Mouse (Mus musculus) embryonic fibroblast, embryonic 13.5 days (primary cell): ENCODE results near the gene Disp1.

Experiments used
- CTCF ChIP-seq: IDR thresholded peaks from 2 replicates; pipeline ENCODE4 v1.5.1; 2011; ENCODE audit warnings: mild to moderate bottlenecking, control low read depth, low read length, moderate library complexity, borderline replicate concordance; ENCODE audit not compliant: insufficient read depth
- POLR2A ChIP-seq: IDR thresholded peaks from 2 replicates; pipeline ENCODE4 v1.6.1; 2011; ENCODE audit warnings: low read depth, mild to moderate bottlenecking, control low read depth, low read length, moderate library complexity

DNA sequence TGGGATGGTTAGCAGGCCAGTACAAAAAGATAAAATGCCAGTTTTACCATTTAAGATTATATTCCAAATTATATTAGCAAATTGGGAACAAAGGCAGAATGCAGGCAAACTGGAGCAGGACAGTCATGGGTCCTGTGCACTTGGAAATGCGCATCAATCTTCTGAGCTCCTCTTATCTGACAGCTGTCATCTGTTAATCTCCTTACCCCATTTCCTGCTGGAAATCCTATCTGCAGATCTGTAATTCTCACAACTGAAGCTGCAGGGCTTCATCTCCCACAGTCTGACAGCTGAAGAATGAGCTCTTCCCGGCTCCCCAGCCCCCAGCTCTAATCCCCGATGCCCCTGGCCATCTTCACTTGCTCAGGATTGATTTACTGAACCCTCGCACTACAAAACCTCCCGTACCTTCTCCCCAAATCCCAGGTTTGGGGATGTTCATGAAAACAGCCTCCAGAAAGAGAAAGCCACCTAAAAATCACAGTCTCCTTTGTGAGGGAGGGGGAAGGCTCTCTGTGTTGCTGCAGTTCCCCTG lies 71.7 kb downstream of the Disp1 start:
- TF ChIP-seq CTCF (no peak), POLR2A (no peak)
